Mouse (Mus musculus): ENCODE measurements at regions not wholly inside any gene's neighbourhood (a gene's known extent, or its start where the extent isn't known, plus 50 kb on each side); places are given as distances from the start of the nearest gene placed in this dataset.
"Not testable (repeated sequence)": the region's sequence is repeated elsewhere in the genome, so short reads cannot be mapped to it uniquely, and the experiment has no call there.

GRCm38 (mm10) chr2:57183108-57183507, 54.3 kb upstream of the Gpd2 start:
- TF ChIP-seq EP300, CTCF (IDR thresholded peaks at IDR 0.05; ENCODE audit: low read depth): not testable (repeated sequence)

All from liver, embryonic 14.5 days (tissue).